Comparison of ENCODE assay signal across 18 mouse cellular contexts in genomic region chr1:60857351-60858220, GRCm38 (mm10). TPM values are rescaled to one million over a fixed set of nuclear protein-coding genes. Genes with fewer than 3 reads are reported as not detected.
DNase-seq lines count a peak whose midpoint lies in the region; ATAC-seq and TF ChIP-seq lines count a peak whose summit lies in the region.
"Had no signal": no experiment of that assay in that cellular context is flagged by ENCODE, and none has a peak within 500 bp of the region (broad histone marks: within the 10 kb centered on the region; RNA-seq: fewer than 3 reads in every experiment).

No protein-coding gene starts in this region.

- in situ Hi-C loops in Patski (cut with MboI; ENCODE audit: low pct_unique_long_range_greater_than_20kb) = loop anchor here (25.0 kb wide), 4 partner anchors 295 to 970 kb away; partner anchors contain the start of genes Cyp20a1 and Raph1

- H3K27ac ChIP-seq in layer of hippocampus, adult 2 months = 0 out of 2 replicates have a peak overlapping the region, but pooled peaks have one; percentile 14
- H3K27ac ChIP-seq: forebrain, embryonic 10.5 days; liver, embryonic 13.5 days had no signal

- no peak overlapping the region for H3K4me3 ChIP-seq in layer of hippocampus, adult 2 months
- H3K4me3 ChIP-seq: forebrain, embryonic 10.5 days; liver, embryonic 13.5 days; megakaryocyte, embryonic 14.5 days had no signal

- no peak for DNase-seq in layer of hippocampus, adult 2 months (ENCODE audit: low spot score in 2 of 2)
- DNase-seq in layer of hippocampus, adult 9-10 months (ENCODE audit: low spot score) = no peak
- peak; percentile 53 for DNase-seq in CD4-positive, CD25-positive, alpha-beta regulatory T cell, adult 2 months (ENCODE audit: low read depth, low spot score)
- DNase-seq in Patski (ENCODE audit: low read depth, low spot score) = no peak
- DNase-seq in lung, postnatal 36 days = peak; percentile 37
- no peak for DNase-seq in gastrocnemius, postnatal 10 days
- DNase-seq in urinary bladder, postnatal 25 days (ENCODE audit: low spot score) = no peak
- DNase-seq in frontal cortex, adult 2 months (ENCODE audit: extremely low spot score in 1 of 2, low spot score in 1 of 2) = no peak
- DNase-seq: adrenal gland, adult 8-10 months; liver, embryonic 13.5 days; spleen, adult 18-20 months had no signal

- ATAC-seq in Patski = no peak
- ATAC-seq: intestine, embryonic 16.5 days had no signal

- H3K27me3 ChIP-seq in Patski = no peaks in the 10 kb centered on the region
- H3K27me3 ChIP-seq: liver, embryonic 13.5 days had no signal

- TF ChIP-seq CTCF in layer of hippocampus, adult 2 months (conservative IDR thresholded peaks at IDR 0.05) = peak; percentile 37
- TF ChIP-seq CTCF in Patski (IDR thresholded peaks at IDR 0.05) = peak; percentile 21

- CTCF ChIA-PET in Patski (lab: Charles Lee) = interaction anchor here (1.4 to 2.4 kb wide), 4 partner anchors 11 to 699 kb away, joined by 3 to 6 read pairs (median 5); no protein-coding TSS in a partner anchor

- POLR2A ChIA-PET in Patski (lab: Charles Lee) = interaction anchor here (1.0 kb wide), 1 partner anchor 8 kb away, joined by 3 read pairs; no protein-coding TSS in a partner anchor

RNA-seq across cellular contexts. Expression of gene Ctla4, which starts 29.2 kb away (rescaled TPM):
- not detected for total RNA-seq in layer of hippocampus, adult 2 months (2021)
- polyA plus RNA-seq in Patski (2021) = not detected
- not detected for total RNA-seq in gastrocnemius, postnatal 10 days (2021)
- not detected in 2 replicates for polyA plus RNA-seq in frontal cortex, adult 2 months (2012; rRNA removed)
- total RNA-seq: adrenal gland, adult 8-10 months; gastrocnemius, adult 8-10 months; left cerebral cortex, postnatal 36 days; MEL had no signal
- polyA plus RNA-seq: embryonic facial prominence, embryonic 11.5 days; forebrain, embryonic 10.5 days; intestine, embryonic 16.5 days; liver, embryonic 13.5 days had no signal

Comparison
In these comparisons a context has a peak if more than half of its experiments do, and no peak if none do; other contexts are left out.
1. DNase-seq: peak in CD4-positive, CD25-positive, alpha-beta regulatory T cell, adult 2 months (single experiment) and lung, postnatal 36 days (single experiment); none in layer of hippocampus, adult 2 months (0 of 2), layer of hippocampus, adult 9-10 months (single experiment), Patski (single experiment), gastrocnemius, postnatal 10 days (single experiment), urinary bladder, postnatal 25 days (single experiment) and frontal cortex, adult 2 months (0 of 2).